Mouse (Mus musculus): ENCODE measurements around the gene Midn. TPM values are rescaled to one million over a fixed set of nuclear protein-coding genes. Genes with fewer than 3 reads are reported as not detected.

The Midn gene
- polyA plus RNA-seq, 1 experiment = 9.3 TPM

DNA sequence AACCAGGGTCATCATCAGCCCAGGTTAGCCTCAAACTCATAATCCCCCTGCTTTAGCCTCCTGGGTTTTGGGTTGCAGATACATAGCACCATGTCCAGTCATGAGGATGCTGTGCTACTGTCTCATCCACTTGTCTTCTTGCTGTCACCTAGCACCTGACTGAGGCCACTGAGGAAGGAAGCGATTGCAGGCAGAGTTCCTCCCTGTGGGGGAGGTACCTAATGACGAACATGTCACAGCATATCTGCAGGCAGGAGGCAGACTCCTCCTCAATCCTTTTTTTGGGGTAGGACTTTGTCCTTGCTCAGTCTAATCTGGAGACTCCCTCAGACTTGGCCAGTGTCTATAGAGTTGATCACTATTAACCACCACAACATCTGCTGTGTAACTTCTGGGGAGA is 26.4 kb upstream of the Midn start:
- Histone ChIP-seq H3K4me3 (replicated peaks) (peak overlapping the region; percentile 19), H3K36me3 (ENCODE audit: control insufficient read depth) (peaks cover 100% of the 10 kb centered on the region), H3K27me3 (ENCODE audit: control insufficient read depth) (no peaks in the 10 kb centered on the region), H3K4me1 (ENCODE audit: control insufficient read depth) (peaks cover 92% of the 10 kb centered on the region), H3K9me3 (ENCODE audit: control insufficient read depth, low read length) (peaks cover 9% of the 10 kb centered on the region)
- TF ChIP-seq TAL1 (IDR thresholded peaks at IDR 0.05; ENCODE audit: low read length) (no peak), GATA1 (IDR thresholded peaks at IDR 0.05; ENCODE audit: low read length) (no peak)

DNA sequence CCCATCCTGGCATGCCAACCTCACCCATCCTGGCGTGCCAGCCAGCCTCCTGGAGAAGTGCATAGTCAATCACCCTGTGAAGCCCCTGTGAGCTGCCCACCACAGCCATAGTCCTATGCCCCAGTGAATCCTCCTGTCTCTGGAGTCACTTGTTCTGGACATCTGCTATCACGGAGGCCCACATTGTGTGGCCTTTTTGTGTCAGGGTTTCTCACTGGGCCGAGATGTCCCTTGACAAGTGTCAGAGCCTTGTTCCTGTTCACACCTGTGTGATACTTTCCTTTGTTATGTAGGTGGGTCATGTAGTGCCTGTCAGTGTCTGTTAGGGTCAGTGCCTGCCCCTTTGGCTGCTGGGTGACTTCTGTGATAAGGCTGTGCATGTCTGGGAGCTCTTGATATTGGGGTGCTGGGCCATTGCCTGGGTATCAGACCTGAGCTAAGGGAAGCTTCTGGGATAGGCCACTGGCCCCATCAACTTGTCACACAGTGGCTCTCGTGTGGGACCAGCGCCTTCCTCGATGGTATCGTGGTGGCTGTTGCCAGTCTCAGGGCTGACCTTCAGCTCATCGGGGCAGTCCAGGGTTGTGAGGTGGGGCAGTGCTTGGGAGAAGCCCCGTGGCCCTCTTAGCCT is 24.0 kb upstream of the Midn start:
- Histone ChIP-seq H3K27me3 (ENCODE audit: control insufficient read depth) (no peaks in the 10 kb centered on the region), H3K4me1 (ENCODE audit: control insufficient read depth) (peaks cover 97% of the 10 kb centered on the region), H3K9me3 (ENCODE audit: control insufficient read depth, low read length) (peaks cover 9% of the 10 kb centered on the region), H3K36me3 (ENCODE audit: control insufficient read depth) (peaks cover 100% of the 10 kb centered on the region), H3K4me3 (replicated peaks) (peak overlapping the region; percentile 51)
- peak; percentile 42; the same call in 1 of the 2 replicates for TF ChIP-seq GATA1 (IDR thresholded peaks at IDR 0.05; ENCODE audit: low read length)
- TF ChIP-seq TAL1 (IDR thresholded peaks at IDR 0.05; ENCODE audit: low read length) = peak; percentile 73

DNA sequence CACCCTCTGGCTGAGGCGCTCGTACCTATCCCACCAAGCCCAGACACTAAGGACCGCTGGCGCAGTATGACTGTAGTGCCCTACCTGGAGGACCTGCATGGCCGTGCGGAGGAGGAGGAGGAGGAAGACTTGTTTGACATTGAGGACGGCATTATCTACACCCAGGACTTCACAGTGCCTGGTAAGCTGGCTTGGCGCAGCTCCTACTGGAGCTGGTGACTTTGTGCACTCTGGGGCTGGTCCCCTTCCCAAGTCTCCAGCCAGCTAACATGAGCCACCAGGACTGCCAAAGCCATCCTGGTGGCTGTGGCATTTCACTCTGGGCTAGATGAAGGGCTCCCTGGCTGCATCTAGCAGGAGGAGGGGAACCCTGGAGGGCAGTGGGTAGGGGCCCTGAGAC is 20.2 kb upstream of the Midn start:
- Histone ChIP-seq H3K27me3 (ENCODE audit: control insufficient read depth) (no peaks in the 10 kb centered on the region; the same call in 1 of the 2 replicates), H3K4me3 (replicated peaks) (no peak overlapping the region), H3K36me3 (ENCODE audit: control insufficient read depth) (peaks cover 99% of the 10 kb centered on the region), H3K4me1 (ENCODE audit: control insufficient read depth) (peaks cover 90% of the 10 kb centered on the region), H3K9me3 (ENCODE audit: control insufficient read depth, low read length) (peaks cover 12% of the 10 kb centered on the region)
- TF ChIP-seq GATA1 (IDR thresholded peaks at IDR 0.05; ENCODE audit: low read length) = no peak
- no peak for TF ChIP-seq TAL1 (IDR thresholded peaks at IDR 0.05; ENCODE audit: low read length)

GRCm38 (mm10) chr10:80129846-80130245 is 18.2 kb upstream of the Midn start:
- Histone ChIP-seq H3K27me3 (ENCODE audit: control insufficient read depth) (peaks cover 7% of the 10 kb centered on the region), H3K4me3 (replicated peaks) (no peak overlapping the region), H3K4me1 (ENCODE audit: control insufficient read depth) (peaks cover 79% of the 10 kb centered on the region), H3K9me3 (ENCODE audit: control insufficient read depth, low read length) (peaks cover 12% of the 10 kb centered on the region), H3K36me3 (ENCODE audit: control insufficient read depth) (peaks cover 88% of the 10 kb centered on the region)
- TF ChIP-seq TAL1 (IDR thresholded peaks at IDR 0.05; ENCODE audit: low read length) (no peak), GATA1 (IDR thresholded peaks at IDR 0.05; ENCODE audit: low read length) (no peak)

DNA sequence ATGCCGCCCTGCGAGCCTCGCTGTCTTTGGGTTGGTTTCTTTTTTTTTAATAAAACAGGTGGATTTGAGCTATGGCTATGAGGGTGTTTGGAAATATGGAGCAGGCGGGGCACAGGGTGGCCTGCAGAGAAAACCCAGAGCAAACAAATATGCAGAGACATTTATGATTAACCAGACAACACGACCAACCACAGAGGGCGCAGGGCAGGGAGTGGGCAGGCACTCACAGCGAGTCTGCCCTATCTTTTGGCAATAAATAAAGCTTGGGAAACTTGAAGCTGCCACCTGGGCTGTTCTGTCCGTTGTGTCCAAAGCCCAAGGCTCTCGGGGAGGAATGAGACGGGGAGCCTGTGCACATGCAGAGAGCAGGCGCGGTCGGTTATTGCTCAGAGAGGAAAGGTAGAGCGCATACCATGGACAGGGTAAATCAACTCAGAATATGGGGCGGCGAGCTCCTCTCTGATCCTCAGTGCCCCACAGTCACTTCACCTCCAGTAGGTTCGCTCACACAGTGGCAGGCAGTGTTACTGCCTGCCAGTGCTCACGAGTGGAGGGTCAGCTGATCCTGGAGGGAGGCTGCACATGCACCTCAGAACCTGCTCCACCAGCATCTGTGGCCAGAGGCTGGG is 17.6 kb upstream of the Midn start:
- peaks cover 75% of the 10 kb centered on the region for H3K4me1 ChIP-seq (ENCODE audit: control insufficient read depth)
- no peak overlapping the region for H3K4me3 ChIP-seq (replicated peaks)

DNA sequence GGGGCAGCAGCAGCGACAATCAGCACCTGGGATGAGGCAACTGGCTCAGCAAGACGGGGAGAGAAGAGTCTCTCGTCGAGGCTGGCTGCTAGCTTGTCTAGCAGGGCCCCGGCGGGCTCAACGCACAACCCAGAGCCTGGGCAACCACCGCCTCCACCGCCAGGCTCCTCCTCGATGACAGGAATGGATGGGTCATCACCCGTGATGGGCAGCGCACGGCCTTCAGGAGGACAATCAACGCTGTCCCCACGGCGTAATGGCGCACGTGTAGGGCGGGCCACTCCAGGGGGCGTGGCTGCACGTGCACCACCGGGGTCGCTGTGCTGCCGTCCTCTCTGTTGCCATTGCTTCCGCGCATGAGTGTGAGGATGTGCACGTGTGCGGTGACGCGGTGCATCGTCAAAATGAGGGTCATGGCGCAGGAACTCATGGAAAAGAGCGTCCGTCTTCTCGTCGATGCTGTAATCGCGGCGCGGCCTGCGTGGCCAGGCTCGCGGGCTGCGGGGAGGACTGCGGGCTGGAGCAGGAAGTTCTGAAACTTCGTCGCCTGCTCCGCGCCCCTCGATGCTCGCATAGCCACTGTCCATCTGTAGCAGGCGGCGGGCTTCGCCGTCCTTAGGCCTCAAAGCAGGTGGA is 16.6 kb upstream of the Midn start:
- Histone ChIP-seq H3K36me3 (ENCODE audit: control insufficient read depth) (peaks cover 74% of the 10 kb centered on the region), H3K9me3 (ENCODE audit: control insufficient read depth, low read length) (peaks cover 14% of the 10 kb centered on the region), H3K27me3 (ENCODE audit: control insufficient read depth) (peaks cover 23% of the 10 kb centered on the region), H3K4me3 (replicated peaks) (no peak overlapping the region), H3K4me1 (ENCODE audit: control insufficient read depth) (peaks cover 67% of the 10 kb centered on the region)
- TF ChIP-seq GATA1 (IDR thresholded peaks at IDR 0.05; ENCODE audit: low read length) = no peak
- no peak for TF ChIP-seq TAL1 (IDR thresholded peaks at IDR 0.05; ENCODE audit: low read length)

More for the DNA sequence above, 17.6 kb upstream of the Midn start:
- no peak for TF ChIP-seq TAL1 (IDR thresholded peaks at IDR 0.05; ENCODE audit: low read length)
- peaks cover 14% of the 10 kb centered on the region for H3K27me3 ChIP-seq (ENCODE audit: control insufficient read depth)
- peaks cover 83% of the 10 kb centered on the region for H3K36me3 ChIP-seq (ENCODE audit: control insufficient read depth)
- peaks cover 12% of the 10 kb centered on the region for H3K9me3 ChIP-seq (ENCODE audit: control insufficient read depth, low read length)

GRCm38 (mm10) chr10:80131952-80132350 is 16.1 kb upstream of the Midn start:
- Histone ChIP-seq H3K27me3 (ENCODE audit: control insufficient read depth) (peaks cover 28% of the 10 kb centered on the region), H3K4me3 (replicated peaks) (no peak overlapping the region), H3K36me3 (ENCODE audit: control insufficient read depth) (peaks cover 69% of the 10 kb centered on the region), H3K9me3 (ENCODE audit: control insufficient read depth, low read length) (peaks cover 17% of the 10 kb centered on the region), H3K4me1 (ENCODE audit: control insufficient read depth) (peaks cover 67% of the 10 kb centered on the region)
- no peak for TF ChIP-seq GATA1 (IDR thresholded peaks at IDR 0.05; ENCODE audit: low read length)
- no peak for TF ChIP-seq TAL1 (IDR thresholded peaks at IDR 0.05; ENCODE audit: low read length)

DNA sequence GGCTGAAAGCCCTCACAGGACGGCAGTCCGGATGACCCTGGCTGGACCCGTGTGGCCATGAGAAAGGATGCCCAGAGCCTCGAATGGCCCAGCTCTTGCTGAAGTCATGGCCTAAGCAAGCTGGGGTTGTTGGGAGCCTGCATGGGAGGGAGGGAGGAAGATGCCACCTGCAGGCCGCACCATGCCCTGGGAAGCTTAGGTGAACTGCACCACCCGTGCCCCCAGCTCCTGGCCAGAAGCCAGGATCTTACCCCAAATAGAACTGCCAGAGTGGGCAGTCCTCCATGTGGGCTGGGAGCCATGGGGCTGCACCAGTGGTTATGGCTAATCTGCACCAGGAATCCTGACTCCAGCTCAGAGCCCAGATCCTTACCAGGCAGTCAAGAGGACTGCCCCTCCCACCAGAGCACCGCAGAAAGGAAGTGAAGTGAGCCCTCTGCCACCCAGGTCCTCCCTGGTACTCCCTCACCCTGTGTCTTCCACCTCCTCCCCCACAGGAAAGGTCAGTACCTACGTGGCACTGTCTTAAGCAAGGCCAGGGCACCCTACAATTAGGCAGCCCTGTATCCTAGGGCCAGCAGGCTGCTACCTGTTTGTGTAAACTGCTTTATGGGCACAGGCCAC is 14.7 kb upstream of the Midn start:
- peaks cover 20% of the 10 kb centered on the region for H3K9me3 ChIP-seq (ENCODE audit: control insufficient read depth, low read length)
- H3K4me1 ChIP-seq (ENCODE audit: control insufficient read depth) = peaks cover 67% of the 10 kb centered on the region
- no peak overlapping the region for H3K4me3 ChIP-seq (replicated peaks)
- peaks cover 55% of the 10 kb centered on the region for H3K36me3 ChIP-seq (ENCODE audit: control insufficient read depth)
- peaks cover 42% of the 10 kb centered on the region for H3K27me3 ChIP-seq (ENCODE audit: control insufficient read depth)
- TF ChIP-seq GATA1 (IDR thresholded peaks at IDR 0.05; ENCODE audit: low read length) (no peak), TAL1 (IDR thresholded peaks at IDR 0.05; ENCODE audit: low read length) (no peak)

DNA sequence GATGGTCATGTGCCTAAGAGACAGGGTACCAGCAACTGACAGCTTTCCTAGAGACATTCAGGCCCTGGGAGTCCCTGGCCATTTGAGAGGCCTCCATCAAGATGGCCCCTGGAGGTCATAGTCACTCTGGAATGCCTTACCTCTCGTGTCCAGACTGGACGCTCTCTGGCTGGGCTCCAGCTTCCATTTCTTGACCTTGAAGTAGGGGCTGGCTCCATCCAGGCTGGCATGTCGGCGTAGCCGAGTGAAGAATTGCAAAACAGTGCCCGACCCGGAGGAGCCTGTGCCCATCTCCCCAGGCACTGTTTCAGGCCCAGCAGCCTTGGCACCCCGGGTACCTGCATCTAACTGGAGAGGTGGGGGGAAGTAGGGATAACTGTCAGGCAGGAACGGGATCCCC is 13.7 kb upstream of the Midn start:
- peaks cover 20% of the 10 kb centered on the region for H3K9me3 ChIP-seq (ENCODE audit: control insufficient read depth, low read length)
- no peak overlapping the region for H3K4me3 ChIP-seq (replicated peaks)
- peaks cover 70% of the 10 kb centered on the region for H3K4me1 ChIP-seq (ENCODE audit: control insufficient read depth)
- peaks cover 44% of the 10 kb centered on the region for H3K36me3 ChIP-seq (ENCODE audit: control insufficient read depth)
- no peak for TF ChIP-seq GATA1 (IDR thresholded peaks at IDR 0.05; ENCODE audit: low read length)
- TF ChIP-seq TAL1 (IDR thresholded peaks at IDR 0.05; ENCODE audit: low read length) = no peak
- peaks cover 53% of the 10 kb centered on the region for H3K27me3 ChIP-seq (ENCODE audit: control insufficient read depth)
